8 mouse cellular contexts compared by ENCODE assay signal in genomic region chr19:8990432-8991102, GRCm38 (mm10). TPM values are rescaled to one million over a fixed set of nuclear protein-coding genes. Genes with fewer than 3 reads are reported as not detected.
DNase-seq lines count a peak whose midpoint lies in the region; ATAC-seq and TF ChIP-seq lines count a peak whose summit lies in the region.

No protein-coding gene starts in this region.

- H3K9ac ChIP-seq in neural tube, embryonic 11.5 days (ENCODE audit: low read length) = no peak overlapping the region; the same call in 1 of the 2 replicates
- H3K9ac ChIP-seq in limb, embryonic 13.5 days = peak overlapping the region; percentile 71

- peak overlapping the region; percentile 57 for H3K4me3 ChIP-seq in neural tube, embryonic 11.5 days (ENCODE audit: low read depth, low read length)
- H3K4me3 ChIP-seq in embryonic fibroblast, embryonic 13.5 days (ENCODE audit: insufficient read depth, low read length) = peak overlapping the region; percentile 83
- peak overlapping the region; percentile 87 for H3K4me3 ChIP-seq in limb, embryonic 13.5 days
- peak overlapping the region; percentile 92 for H3K4me3 ChIP-seq in myocyte

- no peak for TF ChIP-seq CTCF in embryonic fibroblast, embryonic 13.5 days (IDR thresholded peaks at IDR 0.05; ENCODE audit: borderline replicate concordance, insufficient read depth, low read length)

- peak; percentile 69 for TF ChIP-seq POLR2A in embryonic fibroblast, embryonic 13.5 days (IDR thresholded peaks at IDR 0.05; ENCODE audit: low read depth, low read length)
- TF ChIP-seq POLR2A in myocyte (IDR thresholded peaks at IDR 0.05; ENCODE audit: insufficient read length, low read depth) = peak; percentile 56

- peak overlapping the region; percentile 96 for H3K4me2 ChIP-seq in neural tube, embryonic 11.5 days (ENCODE audit: low read depth)
- H3K4me2 ChIP-seq in limb, embryonic 13.5 days (replicated peaks) = peak overlapping the region; percentile 81
- peak overlapping the region; percentile 100 for H3K4me2 ChIP-seq in myocyte (ENCODE audit: low read depth)

- H3ac ChIP-seq in myocyte (ENCODE audit: control insufficient read depth, insufficient read length) = peak overlapping the region; percentile 71

- peaks cover 23% of the 10 kb centered on the region for H3K27me3 ChIP-seq in neural tube, embryonic 11.5 days (ENCODE audit: control insufficient read depth, insufficient read depth, low read length)
- no peaks in the 10 kb centered on the region for H3K27me3 ChIP-seq in limb, embryonic 13.5 days
- no peaks in the 10 kb centered on the region for H3K27me3 ChIP-seq in myocyte (ENCODE audit: control insufficient read depth, insufficient read depth, insufficient read length)

- DNase-seq in neural tube, embryonic 11.5 days (ENCODE audit: low spot score) = no peak
- no peak for DNase-seq in neural tube, embryonic 10.5 days (ENCODE audit: extremely low spot score, low spot score)
- no peak for DNase-seq in urinary bladder, postnatal 4 days (ENCODE audit: low spot score in 2 of 2)
- no peak for DNase-seq in thymus, adult 18-20 months
- no peak for DNase-seq in kidney, adult 9 months

- no peaks in the 10 kb centered on the region for H3K36me3 ChIP-seq in neural tube, embryonic 11.5 days (ENCODE audit: control insufficient read depth, insufficient read depth, low read length)
- H3K36me3 ChIP-seq in limb, embryonic 13.5 days = no peaks in the 10 kb centered on the region
- no peaks in the 10 kb centered on the region for H3K36me3 ChIP-seq in myocyte (ENCODE audit: control insufficient read depth, insufficient read depth)

- no peaks in the 10 kb centered on the region for H3K4me1 ChIP-seq in neural tube, embryonic 11.5 days (ENCODE audit: control insufficient read depth, insufficient read depth, low read length)
- peaks cover 31% of the 10 kb centered on the region for H3K4me1 ChIP-seq in embryonic fibroblast, embryonic 13.5 days (ENCODE audit: control insufficient read depth, insufficient read depth, low read length)
- H3K4me1 ChIP-seq in limb, embryonic 13.5 days = peaks cover 66% of the 10 kb centered on the region

- no peak overlapping the region for H3K27ac ChIP-seq in neural tube, embryonic 11.5 days (ENCODE audit: low read depth, low read length)
- H3K27ac ChIP-seq in embryonic fibroblast, embryonic 13.5 days (ENCODE audit: insufficient read depth, low read length) = peak overlapping the region; percentile 95
- H3K27ac ChIP-seq in limb, embryonic 13.5 days = peak overlapping the region; percentile 98

- H3K9me3 ChIP-seq in neural tube, embryonic 11.5 days (ENCODE audit: control insufficient read depth, low read length) = no peaks in the 10 kb centered on the region
- no peaks in the 10 kb centered on the region for H3K9me3 ChIP-seq in limb, embryonic 13.5 days

- 18% methylated on average over 15 of the region's 15 CpGs for WGBS in neural tube, embryonic 11.5 days
- 12% methylated on average over 15 of the region's 15 CpGs for WGBS in limb, embryonic 13.5 days

- H3K79me2 ChIP-seq in myocyte (ENCODE audit: control insufficient read depth, insufficient read depth) = peaks cover 63% of the 10 kb centered on the region

- ATAC-seq in neural tube, embryonic 11.5 days (ENCODE audit: insufficient read depth, low FRiP score, low TSS enrichment) = peak; percentile 28
- peak; percentile 74 for ATAC-seq in limb, embryonic 13.5 days (ENCODE audit: low FRiP score, low read depth)

TF ChIP-seq in myocyte, 11 proteins besides CTCF, POLR2A, EP300 and RAD21:
- TF ChIP-seq REST (IDR thresholded peaks at IDR 0.05; ENCODE audit: insufficient read depth, insufficient read length) (no peak), MAX (IDR thresholded peaks at IDR 0.05; ENCODE audit: low read depth) (peak; percentile 47), POLR2AphosphoS2 (IDR thresholded peaks at IDR 0.05; ENCODE audit: insufficient read length, low read depth) (peak; percentile 26), SRF (IDR thresholded peaks at IDR 0.05; ENCODE audit: control insufficient read depth, insufficient read length, low read depth) (no peak), TCF3 (IDR thresholded peaks at IDR 0.05; ENCODE audit: insufficient read length, low read depth) (no peak), USF1 (IDR thresholded peaks at IDR 0.05; ENCODE audit: low read depth) (no peak), E2F4 (IDR thresholded peaks at IDR 0.05; ENCODE audit: insufficient read depth) (no peak), TCF12 (IDR thresholded peaks at IDR 0.05; ENCODE audit: insufficient read depth, poor library complexity, severe bottlenecking) (no peak), CEBPB (IDR thresholded peaks at IDR 0.05; ENCODE audit: insufficient read depth, poor library complexity, severe bottlenecking) (no peak), MYOD1 (IDR thresholded peaks at IDR 0.05; ENCODE audit: control insufficient read depth in 1 of 3, insufficient read length in 2 of 3, low read depth in 2 of 3) (no peak), MYOG (IDR thresholded peaks at IDR 0.05; ENCODE audit: control insufficient read depth in 1 of 3, insufficient read depth in 1 of 3, insufficient read length in 2 of 3, low read depth in 2 of 3) (peak in 1 of 3 experiments; percentile 26)

RNA-seq across cellular contexts. Expression of gene Ahnak, which starts 1.5 kb away (rescaled TPM):
- polyA plus RNA-seq in neural tube, embryonic 11.5 days (2014; fragmentation: Nextera tagmentation; extraction: Ambion mirVana) = 4.4 and 4.5 TPM in 2 replicates
- 559 and 687 TPM in 2 replicates for polyA plus RNA-seq in embryonic fibroblast, embryonic 13.5 days (2011; ENCODE audit: insufficient read length, low read depth, missing spikeins)
- 35.2 and 35.6 TPM in 2 replicates for polyA plus RNA-seq in limb, embryonic 13.5 days (2015; fragmentation: Nextera tagmentation; extraction: Ambion mirVana)
- polyA plus RNA-seq in myocyte (2012; fragmentation: generic; extraction: Trizol) = 93.3 TPM

RNA-seq across cellular contexts. Expression of gene Eef1g, which starts 23.7 kb away (rescaled TPM):
- polyA plus RNA-seq in neural tube, embryonic 11.5 days (2014; fragmentation: Nextera tagmentation; extraction: Ambion mirVana) = 468 and 469 TPM in 2 replicates
- polyA plus RNA-seq in embryonic fibroblast, embryonic 13.5 days (2011; ENCODE audit: insufficient read length, low read depth, missing spikeins) = 882 and 905 TPM in 2 replicates
- 508 and 512 TPM in 2 replicates for polyA plus RNA-seq in limb, embryonic 13.5 days (2015; fragmentation: Nextera tagmentation; extraction: Ambion mirVana)
- 896 TPM for polyA plus RNA-seq in myocyte (2012; fragmentation: generic; extraction: Trizol)

RNA-seq across cellular contexts. Expression of gene Tut1, which starts 36.9 kb away (rescaled TPM):
- polyA plus RNA-seq in neural tube, embryonic 11.5 days (2014; fragmentation: Nextera tagmentation; extraction: Ambion mirVana) = 30.2 and 36.3 TPM in 2 replicates
- polyA plus RNA-seq in embryonic fibroblast, embryonic 13.5 days (2011; ENCODE audit: insufficient read length, low read depth, missing spikeins) = 16.8 and 19.7 TPM in 2 replicates
- polyA plus RNA-seq in limb, embryonic 13.5 days (2015; fragmentation: Nextera tagmentation; extraction: Ambion mirVana) = 35.6 and 36.5 TPM in 2 replicates
- 24.9 TPM for polyA plus RNA-seq in myocyte (2012; fragmentation: generic; extraction: Trizol)

RNA-seq across cellular contexts. Expression of gene Mta2, which starts 48.9 kb away (rescaled TPM):
- 55.6 and 57.5 TPM in 2 replicates for polyA plus RNA-seq in neural tube, embryonic 11.5 days (2014; fragmentation: Nextera tagmentation; extraction: Ambion mirVana)
- polyA plus RNA-seq in embryonic fibroblast, embryonic 13.5 days (2011; ENCODE audit: insufficient read length, low read depth, missing spikeins) = 101 and 102 TPM in 2 replicates
- polyA plus RNA-seq in limb, embryonic 13.5 days (2015; fragmentation: Nextera tagmentation; extraction: Ambion mirVana) = 192 and 193 TPM in 2 replicates
- 81.5 TPM for polyA plus RNA-seq in myocyte (2012; fragmentation: generic; extraction: Trizol)
